Mouse (Mus musculus): ENCODE measurements around the gene Gmppa. TPM values are rescaled to one million over a fixed set of nuclear protein-coding genes. Genes with fewer than 3 reads are reported as not detected.
A peak's percentile ranks its signal among the peaks of the same experiment; 100 is the strongest.

Gene Gmppa
- total RNA-seq, 2 experiments from 2014 or later, result 56.0 to 62.2 TPM

DNA sequence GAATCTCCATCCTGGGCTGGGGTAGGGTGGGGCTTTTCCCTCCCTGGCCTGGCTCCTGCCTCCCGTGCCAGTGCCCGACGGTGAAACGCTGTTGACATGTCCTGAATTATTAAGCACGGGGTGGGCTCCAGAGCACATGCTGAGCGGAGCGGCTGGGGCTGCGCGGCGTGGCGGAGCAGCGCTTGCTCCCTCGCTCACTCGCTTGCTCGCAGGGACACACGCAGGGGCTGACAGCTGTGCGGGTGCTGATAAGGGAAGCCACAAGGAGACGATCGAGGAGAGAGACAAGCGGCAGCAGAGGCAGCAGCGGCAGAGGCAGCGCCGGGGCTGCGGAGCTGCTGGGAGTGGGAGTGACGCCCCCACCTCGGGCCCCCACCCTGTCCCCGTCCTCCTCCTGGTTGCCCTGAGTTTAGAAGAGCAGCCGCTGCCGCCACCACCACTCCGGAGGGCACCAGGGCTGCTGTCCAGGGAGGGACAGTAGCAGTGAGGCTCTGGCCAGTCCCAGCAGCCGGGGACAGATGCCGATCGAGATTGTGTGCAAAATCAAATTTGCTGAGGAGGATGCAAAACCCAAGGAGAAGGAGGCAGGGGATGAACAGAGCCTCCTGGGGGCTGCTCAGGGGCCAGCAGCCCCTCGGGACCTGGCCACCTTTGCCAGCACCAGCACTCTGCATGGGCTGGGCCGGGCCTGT lies 14.7 kb downstream of the Gmppa start, which contains the start of gene Asic4:
Gene Asic4, plus strand, starts transcription at position 123 of the 692 bp plus-strand sequence.
- no peak for DNase-seq (ENCODE audit: low spot score in 2 of 2)

DNA sequence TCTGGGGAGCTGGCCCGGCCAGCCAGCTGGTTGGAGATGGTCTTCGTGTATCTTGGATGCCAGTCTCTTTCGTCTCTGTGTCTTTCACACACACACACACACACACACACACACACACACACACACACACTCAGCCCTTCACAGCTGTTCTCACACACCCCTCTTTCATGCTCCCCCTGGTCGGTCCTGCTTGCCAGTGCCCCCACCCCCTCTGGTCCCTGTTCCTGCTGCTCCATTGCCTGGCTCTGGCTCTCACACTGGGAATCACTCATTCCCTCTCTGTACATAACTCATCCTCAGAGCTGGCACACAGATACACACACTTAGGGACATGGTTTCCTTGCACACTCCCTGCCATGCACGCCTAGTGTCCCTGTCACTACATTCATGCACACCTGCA lies 16.2 kb downstream of the Gmppa start:
- DNase-seq (ENCODE audit: low spot score in 2 of 2), result no peak

DNA sequence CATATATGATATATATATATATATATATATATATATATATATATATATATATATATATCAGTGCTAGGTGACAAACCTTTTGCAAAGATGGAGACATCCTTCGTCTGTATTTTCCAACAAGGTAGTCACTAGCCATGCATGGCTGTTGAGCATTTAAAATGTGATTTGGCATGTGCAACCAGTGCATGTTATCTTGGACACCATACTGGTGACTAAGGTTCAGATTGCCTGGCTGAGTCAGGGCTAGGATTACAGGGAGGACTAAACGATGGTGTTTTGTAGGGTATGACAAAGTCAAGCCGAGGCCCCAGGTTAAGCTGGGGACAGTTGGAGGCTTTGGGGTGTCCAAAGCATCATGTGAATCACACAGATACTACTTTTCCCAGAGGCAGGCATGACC lies 19.7 kb downstream of the Gmppa start:
- DNase-seq (ENCODE audit: low spot score in 2 of 2), result no peak

DNA sequence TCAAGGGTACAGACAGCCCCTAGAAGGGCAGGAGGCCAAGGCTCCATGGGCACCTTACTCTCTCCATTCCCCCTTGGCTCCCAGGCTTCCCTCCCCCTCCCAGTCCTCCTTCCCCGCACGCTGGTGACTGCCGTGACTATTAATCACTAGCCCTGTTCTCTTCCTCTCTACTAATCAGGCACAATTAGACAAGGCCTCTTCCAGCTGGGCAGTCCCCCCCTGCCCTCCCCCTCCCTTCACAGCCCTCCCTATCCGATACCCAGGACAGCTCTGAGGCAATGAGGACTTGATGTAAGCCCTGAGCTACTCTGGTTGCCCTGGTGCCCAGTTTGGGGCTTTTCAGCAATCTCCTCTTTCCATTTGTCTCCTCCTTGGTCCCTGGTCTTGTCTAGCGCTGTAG lies 20.2 kb downstream of the Gmppa start:
- DNase-seq (ENCODE audit: low spot score in 2 of 2), result no peak

DNA sequence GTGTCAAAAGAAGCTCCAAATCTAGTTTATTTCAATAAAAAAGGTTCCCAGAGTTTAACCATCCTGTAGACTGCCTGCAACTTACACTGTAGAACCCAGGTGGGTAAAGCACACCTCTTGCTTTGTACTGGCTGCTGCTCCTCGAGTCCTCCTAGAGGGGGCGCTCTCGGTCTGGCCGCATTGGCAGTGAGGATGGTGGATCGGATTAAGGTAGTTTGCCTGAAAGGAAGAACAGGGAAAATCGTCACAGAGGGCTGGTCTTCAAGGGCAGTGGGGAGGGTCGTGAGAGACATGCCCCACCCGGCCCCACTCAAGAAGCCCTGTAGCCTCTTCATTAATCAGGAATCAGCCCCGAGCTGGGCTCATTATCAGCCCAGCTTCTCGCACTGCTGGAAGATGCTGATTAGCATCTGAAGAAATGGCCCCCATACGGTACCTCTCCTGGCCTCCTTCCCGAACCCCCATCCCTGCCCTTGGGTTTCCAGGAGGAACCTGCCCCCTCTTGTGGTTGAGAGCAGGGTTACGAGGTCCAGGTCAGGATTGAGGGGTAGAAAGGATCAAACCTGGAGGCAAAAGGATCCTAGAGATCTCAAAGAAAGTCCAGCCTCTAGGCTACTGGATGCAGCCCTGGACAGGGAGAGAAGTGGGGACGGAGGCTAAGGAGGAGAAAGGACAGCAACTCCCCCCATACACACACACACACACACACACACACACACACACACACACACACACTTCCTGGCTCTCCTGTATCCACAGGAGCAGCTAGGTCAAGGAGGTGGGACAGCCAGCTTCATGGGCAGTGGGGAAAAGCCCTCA lies 21.2 kb downstream of the Gmppa start:
- no peak for DNase-seq (ENCODE audit: low spot score in 2 of 2)

DNA sequence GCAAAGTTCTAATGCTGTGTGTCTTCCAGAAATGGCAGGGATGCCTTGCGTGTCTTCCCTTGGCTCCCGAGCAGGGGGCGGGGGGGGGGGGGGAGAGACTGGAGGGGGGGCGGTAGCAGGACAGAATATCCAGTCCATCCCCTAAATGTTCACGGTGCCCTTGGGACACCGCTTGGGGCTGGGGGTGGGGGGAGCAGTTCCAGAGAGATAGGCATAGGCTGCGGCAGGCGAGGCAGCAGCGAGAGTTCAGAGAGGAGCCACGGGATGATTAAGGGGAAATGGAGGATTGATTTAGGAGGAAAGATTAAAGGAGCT lies 21.9 kb downstream of the Gmppa start:
- no peak for DNase-seq (ENCODE audit: low spot score in 2 of 2)

DNA sequence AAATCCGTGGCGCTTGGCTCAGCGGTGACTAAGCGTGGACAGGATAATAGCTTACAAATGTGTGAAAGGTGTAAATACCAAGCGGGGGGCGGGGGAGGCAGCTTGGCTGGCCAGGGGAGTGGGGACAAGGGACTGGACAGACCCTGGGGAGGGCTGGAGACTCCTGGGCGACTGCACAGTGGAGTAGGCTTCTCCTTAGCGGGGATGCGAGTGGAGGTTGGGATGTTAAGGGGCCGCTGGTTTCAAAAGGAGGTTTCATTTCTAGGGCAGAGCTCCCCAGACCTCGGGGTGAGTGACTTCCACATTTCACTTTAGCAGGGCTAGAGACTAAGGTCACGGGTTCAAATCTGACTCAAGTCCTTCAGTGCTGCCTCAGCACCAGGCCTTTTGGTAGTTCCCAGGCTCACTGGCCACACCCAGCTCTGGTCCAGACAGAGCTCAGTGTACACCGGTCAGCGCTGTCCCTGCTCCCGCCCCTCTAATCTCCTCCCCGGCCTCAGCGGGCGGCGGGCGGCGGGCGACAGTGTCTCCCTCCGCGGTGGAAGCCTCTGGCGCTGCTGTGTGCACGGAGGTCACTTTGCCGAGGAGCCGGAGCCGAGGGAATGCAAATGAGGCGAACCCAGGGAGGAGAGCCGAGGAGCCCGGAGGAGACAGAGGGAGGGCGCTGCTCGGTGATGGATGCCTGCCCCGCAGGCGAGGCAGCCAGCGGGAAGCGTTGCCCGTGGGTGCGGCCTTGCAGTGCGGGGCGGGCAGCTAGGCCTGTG lies 22.5 kb downstream of the Gmppa start:
- no peak for DNase-seq (ENCODE audit: low spot score in 2 of 2)

DNA sequence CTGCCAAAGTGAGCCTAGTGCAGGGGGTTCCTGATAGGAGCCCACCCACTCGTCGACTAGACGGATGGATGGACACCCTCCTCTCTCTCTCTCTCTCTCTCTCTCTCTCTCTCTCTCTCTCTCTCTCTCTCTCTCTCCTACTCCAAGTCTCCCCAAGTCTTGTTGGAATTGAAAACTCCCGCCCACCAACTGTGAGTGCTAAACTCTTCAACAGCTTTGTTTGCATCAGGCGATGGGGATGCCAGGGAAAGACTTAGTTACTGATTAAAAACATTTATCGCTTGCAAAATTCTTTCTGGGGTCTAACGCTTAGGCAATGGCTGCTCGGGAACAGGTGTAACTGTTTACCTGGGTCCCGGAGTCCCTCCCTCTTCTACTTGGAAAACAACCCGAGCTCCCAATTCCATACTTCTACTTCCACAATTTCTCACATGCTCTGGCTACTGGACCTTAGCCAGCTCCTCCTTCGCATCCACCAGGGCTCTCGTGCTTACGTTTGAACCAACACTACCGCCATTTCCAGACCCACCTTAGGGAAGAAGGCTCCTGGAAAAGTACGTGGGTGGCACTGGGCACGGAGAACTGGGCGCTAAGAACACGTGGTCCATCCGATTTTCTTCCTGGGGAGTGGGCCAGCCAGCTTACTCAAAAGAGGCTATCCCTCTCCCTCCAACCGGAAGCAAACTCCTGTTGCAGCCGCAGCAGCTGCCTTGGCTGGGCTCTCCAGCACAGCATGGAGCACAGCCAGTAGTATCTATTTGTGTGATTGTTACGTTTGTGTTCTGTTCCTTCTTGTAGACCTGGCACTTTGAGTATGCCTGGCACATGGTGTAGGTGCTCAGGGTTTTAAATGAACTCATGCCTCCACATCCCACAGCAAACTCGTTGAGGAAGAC lies 23.3 kb downstream of the Gmppa start:
- DNase-seq (ENCODE audit: low spot score in 2 of 2), result no peak

DNA sequence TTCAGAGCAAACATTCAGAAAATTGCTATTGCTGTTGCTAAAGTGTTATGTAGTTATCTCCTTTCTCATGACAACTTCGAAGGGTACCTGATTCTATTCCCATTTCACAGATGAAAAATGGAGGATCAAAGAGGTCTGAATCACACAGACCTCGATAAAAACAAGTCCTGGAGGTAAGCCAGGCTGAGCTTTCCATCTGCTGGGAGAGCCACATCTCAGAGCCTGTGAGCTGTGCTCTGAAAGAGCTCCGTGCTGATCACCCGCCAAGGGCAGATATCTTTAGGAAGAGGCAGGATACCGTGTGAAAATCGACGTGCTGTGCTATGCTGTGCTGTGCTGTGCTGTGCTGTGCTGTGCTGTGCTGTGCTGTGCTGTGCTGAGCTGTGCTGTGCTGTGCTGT lies 24.6 kb downstream of the Gmppa start:
- no peak for DNase-seq (ENCODE audit: low spot score in 2 of 2)

DNA sequence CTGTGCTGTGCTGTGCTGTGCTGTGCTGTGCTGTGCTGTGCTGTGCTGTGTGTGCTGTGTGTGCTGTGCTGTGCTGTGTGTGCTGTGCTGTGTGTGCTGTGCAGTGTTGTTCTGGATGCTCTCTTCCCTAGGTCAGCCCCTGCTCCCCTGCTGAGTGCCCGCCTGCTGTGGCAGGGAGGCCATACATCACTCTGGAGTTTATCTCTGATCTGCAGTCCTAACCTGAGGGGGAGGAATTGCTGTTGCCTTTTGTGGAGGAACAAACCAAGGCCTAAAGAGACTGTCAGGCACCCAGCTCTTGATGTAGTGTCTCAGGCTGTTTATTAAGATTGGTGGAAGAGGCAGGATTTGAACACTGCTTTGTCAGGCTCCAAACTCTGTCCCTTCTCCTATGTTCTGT lies 26.9 kb downstream of the Gmppa start:
- DNase-seq (ENCODE audit: low spot score in 2 of 2), result no peak

DNA sequence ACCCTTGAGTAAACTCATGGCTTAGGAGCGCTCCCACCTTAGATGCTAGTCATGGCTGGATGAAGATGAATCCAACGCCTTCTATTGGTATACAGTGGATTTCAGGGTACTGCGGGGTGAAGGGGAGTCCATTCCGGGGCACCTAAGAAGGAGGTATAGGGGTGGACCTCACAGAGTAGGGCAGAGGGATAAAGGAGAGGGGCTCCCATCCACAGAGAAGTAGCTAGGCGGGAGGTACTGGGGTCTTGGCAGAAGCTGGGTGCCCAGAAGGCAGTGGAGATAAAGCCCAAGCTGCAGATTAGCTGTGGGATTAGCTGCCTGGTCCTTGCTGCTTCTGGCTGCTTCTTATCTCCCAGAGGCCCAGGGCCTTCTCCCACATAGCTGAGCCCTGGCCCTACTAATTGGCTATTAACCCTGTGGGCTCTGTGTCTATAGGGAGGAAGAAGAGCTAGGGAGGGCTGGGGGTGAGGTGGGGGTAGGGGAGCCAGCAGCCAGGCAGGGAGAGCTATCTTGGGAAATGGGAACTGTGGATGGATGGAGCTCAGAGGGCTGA lies 28.0 kb downstream of the Gmppa start:
- DNase-seq (ENCODE audit: low spot score in 2 of 2), result no peak

DNA sequence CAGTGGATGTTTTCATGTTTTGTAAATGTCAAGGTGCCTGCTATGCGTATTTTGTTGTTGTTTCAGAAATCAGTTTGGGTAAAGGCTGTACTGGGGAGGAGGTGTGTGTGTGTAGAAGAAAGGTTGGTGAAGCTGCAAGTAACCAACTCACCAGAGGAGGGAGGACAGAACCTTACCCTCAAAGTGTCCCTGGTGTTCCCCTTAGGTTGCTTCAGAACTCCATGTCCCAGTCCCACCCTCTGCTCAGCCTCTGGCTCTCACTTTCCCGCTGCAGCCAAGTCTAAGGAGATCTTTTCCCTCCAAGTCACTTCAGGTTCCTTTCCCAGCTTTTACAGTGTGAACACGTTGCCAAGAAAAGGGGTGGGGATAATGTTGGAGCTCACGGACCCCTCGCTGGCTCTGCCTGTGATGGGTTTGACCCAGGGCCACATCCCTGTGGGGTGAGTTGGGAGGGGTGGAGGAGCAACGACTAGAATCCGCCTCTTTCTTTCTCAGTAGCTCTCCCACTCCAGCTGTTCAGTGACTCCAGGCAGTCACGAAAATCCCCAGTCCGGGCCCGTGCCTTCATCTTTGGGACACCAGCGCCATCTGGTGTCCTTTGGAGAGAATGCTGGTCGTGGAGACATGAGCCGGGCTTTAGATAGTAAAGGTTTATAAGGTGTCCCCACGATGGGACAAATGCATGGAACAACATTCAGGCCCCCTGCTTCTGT lies 31.6 kb downstream of the Gmppa start:
- DNase-seq (ENCODE audit: low spot score in 2 of 2), result peak; percentile 84 to 86

DNA sequence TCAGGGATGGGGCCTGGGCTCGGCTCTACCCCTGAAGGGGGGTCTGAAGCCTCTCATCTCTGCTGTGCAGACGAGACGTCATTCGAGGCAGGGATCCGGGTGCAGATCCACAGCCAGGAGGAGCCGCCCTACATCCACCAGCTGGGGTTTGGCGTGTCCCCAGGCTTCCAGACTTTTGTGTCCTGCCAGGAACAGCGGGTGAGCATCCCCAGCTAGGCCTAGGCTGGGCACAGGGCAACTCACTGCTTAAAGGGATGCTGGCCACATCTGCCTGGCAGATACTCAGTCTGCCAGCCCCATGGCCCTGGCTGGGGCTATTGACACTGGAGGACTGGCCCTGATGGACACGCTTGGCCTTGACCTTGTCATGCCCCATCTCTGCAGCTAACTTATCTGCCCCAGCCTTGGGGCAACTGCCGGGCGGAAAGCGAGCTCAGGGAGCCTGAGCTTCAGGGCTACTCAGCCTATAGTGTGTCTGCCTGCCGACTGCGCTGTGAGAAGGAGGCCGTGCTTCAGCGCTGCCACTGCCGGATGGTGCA lies 33.6 kb downstream of the Gmppa start:
- DNase-seq (ENCODE audit: low spot score in 2 of 2), result no peak

DNA sequence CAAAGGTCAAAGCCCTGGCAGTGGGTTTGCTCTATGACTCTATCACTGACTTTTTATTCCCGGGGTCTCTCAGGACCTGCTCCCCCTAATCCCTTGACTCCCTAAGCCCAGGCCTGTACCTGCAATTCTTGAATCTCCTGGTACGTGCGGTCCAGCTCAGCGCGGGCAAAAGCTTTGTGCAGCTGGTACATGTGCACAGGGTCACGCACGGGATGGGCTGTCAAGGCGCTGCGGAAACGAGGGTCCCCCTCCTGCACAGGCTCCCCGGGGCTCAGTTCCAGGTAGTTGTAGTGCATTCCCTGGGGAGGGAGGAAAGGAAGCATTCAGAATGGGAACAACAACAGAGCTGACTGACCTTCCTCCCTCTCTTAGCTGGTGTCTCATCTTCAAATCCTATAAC lies 40.7 kb downstream of the Gmppa start:
- no peak for DNase-seq (ENCODE audit: low spot score in 2 of 2)

DNA sequence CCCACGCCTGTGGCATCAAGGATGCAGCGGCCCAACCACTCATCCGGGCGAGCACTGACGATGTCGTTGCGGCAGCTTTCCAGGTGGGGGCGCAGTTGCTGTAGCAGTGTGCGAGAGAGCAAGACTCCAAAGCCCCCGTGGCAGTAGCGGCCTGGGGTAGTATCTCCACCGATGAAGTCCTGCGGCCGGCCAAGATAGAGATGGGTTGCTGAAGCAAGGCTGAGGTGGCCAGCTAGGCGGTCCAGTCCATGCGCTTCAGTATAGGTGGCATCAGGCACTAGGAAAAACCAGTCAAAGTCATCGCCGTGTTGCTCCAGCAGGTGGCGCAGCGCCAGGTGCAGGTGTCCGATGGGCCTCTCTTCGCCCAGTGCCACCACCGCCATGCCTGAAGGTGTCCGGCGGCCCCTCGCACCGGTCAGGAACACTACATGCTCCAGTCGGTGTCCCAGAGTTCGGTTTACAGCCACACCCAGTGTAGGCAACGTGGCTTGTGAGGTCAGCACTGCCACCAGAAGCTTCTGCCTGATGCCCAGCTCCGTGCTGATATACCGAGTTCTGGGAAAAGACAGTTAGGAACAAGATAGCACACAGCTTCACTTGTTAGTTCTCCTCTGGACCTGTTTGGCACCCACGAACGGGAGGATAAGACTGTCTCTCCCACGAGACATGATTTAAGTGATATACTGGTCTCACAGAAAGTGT lies 41.7 kb downstream of the Gmppa start:
- DNase-seq (ENCODE audit: low spot score in 2 of 2), result peak; percentile 81 to 82

DNA sequence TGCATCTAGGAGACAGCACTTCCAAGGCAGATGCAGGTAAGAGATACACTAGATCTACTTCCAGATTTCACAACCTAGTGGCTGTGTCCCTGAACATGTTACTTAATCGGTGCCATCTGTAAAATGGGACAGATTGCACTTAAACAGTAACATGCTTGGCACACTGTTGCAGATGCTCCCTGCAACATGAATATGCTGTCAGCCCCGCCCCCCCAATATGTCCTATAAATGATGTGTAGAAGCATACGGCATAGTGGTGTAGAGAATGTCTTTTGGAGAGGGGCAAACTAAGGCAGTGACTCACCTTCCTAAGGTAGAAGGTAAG lies 42.2 kb downstream of the Gmppa start:
- no peak for DNase-seq (ENCODE audit: low spot score in 2 of 2)

DNA sequence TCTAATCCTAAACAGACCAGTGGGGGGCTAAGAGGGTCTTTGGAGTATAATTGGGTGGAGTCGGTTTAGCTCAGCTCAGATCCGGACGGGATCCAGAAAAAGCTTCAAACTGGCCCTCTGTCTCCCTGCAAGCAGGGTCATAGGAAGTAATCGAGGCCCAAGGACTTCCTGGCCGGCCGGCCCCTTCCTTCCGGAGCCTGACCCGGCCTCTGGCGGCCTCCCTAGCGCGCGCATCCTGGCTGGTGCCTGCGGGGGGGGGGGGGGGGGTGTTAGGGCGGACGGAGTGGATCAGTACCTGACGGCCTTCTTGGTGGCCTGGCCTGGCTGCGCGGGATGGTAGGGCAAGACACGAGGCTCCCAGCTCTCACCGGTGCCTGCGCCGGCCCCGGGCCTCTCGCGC lies 42.8 kb downstream of the Gmppa start:
- no peak for DNase-seq (ENCODE audit: low spot score in 2 of 2)

DNA sequence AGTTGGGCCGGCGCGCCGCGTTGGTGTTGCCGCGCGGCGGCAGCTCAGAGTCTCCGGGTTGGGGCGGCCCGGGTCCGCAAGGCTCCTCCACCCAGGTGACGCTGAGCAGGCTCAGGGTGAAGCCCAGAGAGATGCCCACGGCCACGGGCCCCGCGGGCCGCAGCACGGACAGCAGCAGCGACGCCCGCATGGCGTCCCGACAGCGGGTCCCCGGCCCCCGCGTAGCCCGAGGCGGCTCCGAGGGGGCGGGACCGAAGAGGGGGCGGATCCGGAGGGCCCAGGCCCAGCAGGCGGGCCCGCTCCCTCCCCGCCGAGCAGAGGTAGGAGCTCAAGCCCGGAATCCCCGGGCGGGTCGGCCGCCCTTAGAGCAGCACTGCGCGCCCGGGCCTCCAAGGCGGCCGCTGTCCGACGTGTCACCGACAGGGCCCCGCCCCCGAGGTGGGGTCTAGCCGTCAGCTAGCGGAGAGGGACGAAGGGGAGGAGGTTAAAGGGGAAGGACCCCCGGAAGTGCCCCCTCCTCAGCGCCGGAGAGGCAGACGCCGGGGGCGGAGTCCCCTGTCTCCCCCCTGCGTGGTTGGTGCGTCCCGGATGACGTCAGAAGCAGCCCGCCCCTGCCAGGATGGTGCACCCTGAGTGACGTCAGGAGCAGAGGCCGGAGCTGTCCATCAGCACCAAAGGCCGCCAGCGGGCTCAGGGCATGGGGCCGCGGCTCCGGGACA lies 43.3 kb downstream of the Gmppa start, which contains the start of the genes Chpf and Tmem198:
Gene Chpf, minus strand, starts transcription at position 392 of the 719 bp plus-strand sequence.
Gene Tmem198, plus strand, starts transcription at position 617 of the 719 bp plus-strand sequence.
- peak; percentile 99 for DNase-seq (ENCODE audit: low spot score in 2 of 2)

DNA sequence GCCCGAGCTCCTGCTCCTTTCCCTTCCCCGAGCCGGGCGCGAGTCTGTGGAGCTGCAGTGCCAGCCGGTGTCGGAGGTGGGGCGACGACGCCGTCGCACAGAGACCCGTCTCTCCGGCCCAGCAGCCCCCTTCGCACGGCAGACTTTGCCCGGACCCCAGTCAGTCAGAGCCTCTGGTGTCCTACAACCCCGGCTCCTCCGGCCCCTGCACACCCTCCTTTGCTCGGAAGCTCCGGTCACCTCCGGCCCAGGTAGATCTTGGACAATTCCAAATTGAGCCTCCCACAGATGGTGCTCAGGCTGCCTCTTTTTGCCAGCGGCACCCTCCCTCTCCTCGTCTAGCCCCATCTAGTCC lies 43.9 kb downstream of the Gmppa start:
- DNase-seq (ENCODE audit: low spot score in 2 of 2), result no peak

All from layer of hippocampus, postnatal 14 days (tissue).